Mouse (Mus musculus): Measurements from ENCODE around the gene Cenpu. TPM values are rescaled to one million over a fixed set of nuclear protein-coding genes. Genes with fewer than 3 reads are reported as not detected.

Gene Cenpu
- polyA plus RNA-seq, 1 experiment from 2014 or later: 12.5 TPM

- ATAC-seq (ENCODE audit: insufficient number of reproducible peaks, insufficient read depth, low FRiP score, low read depth): no peak
- Histone ChIP-seq H3K27me3 (ENCODE audit: control insufficient read depth, insufficient read depth, low read length) (no peaks in the 10 kb centered on the region), H3K9me3 (ENCODE audit: control insufficient read depth, low read length) (no peaks in the 10 kb centered on the region), H3K9ac (ENCODE audit: low read length) (no peak overlapping the region), H3K4me1 (ENCODE audit: control insufficient read depth in 2 of 2, insufficient read depth in 2 of 2, low read length in 2 of 2) (peaks cover 13 to 14% of the 10 kb centered on the region in 2 experiments), H3K4me3 (ENCODE audit: control insufficient read depth in 1 of 2, insufficient read depth in 1 of 2, low read depth in 1 of 2, low read length in 2 of 2) (no peak overlapping the region), H3K36me3 (ENCODE audit: control insufficient read depth, insufficient read depth, low read length) (no peaks in the 10 kb centered on the region), H3K4me2 (ENCODE audit: low read length) (no peak overlapping the region), H3K27ac (replicated peaks in 1 of 2; ENCODE audit: control insufficient read depth in 1 of 2, insufficient read depth in 1 of 2, low read depth in 2 of 2, low read length in 2 of 2) (no peak overlapping the region)
- WGBS: 75% methylated on average over 8 of the region's 8 CpGs
Observed at GRCm38 (mm10) chr8:46550058-46550457, 1.8 kb upstream of the Cenpu start.

DNA sequence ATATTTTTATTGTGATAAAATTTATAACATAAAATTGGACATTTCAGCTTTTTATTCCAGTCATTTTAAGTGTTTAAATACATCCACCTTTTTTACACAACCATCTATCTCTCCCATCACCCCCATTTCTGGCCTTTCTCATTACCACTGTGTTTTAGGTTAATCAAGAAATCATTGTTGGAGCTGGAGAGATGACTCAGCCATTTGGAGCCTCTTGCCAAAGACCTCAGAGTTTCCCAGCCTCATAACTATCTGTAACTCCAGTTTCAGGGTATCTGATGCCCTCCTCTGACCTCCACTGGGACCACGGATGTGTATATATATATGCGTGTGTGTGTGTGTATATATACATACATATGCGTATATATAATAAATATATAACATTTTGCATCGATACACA, 799 bp upstream of the Cenpu start:
- peaks cover 4% of the 10 kb centered on the region; the same call in 1 of the 2 replicates for H3K36me3 ChIP-seq (ENCODE audit: control insufficient read depth, insufficient read depth, low read length)
- peaks cover 11 to 14% of the 10 kb centered on the region in 2 experiments for H3K4me1 ChIP-seq (ENCODE audit: control insufficient read depth in 2 of 2, insufficient read depth in 2 of 2, low read length in 2 of 2)
- no peaks in the 10 kb centered on the region for H3K9me3 ChIP-seq (ENCODE audit: control insufficient read depth, low read length)
- peak overlapping the region; percentile 72 for H3K9ac ChIP-seq (ENCODE audit: low read length)
- ATAC-seq (ENCODE audit: insufficient number of reproducible peaks, insufficient read depth, low FRiP score, low read depth): no peak
- H3K27ac ChIP-seq (replicated peaks in 1 of 2; ENCODE audit: control insufficient read depth in 1 of 2, insufficient read depth in 1 of 2, low read depth in 2 of 2, low read length in 2 of 2): peak overlapping the region in 1 of 2 experiments; percentile 79; a peak in 2 of 4 replicates
- no peaks in the 10 kb centered on the region for H3K27me3 ChIP-seq (ENCODE audit: control insufficient read depth, insufficient read depth, low read length)
- H3K4me3 ChIP-seq (ENCODE audit: control insufficient read depth in 1 of 2, insufficient read depth in 1 of 2, low read depth in 1 of 2, low read length in 2 of 2): peak overlapping the region in 1 of 2 experiments; percentile 54; a peak in 2 of 4 replicates
- WGBS: 45% methylated on average over 4 of the region's 4 CpGs
- peak overlapping the region; percentile 74 for H3K4me2 ChIP-seq (ENCODE audit: low read length)

GRCm38 (mm10) chr8:46552441-46552765, 575 bp downstream of the Cenpu start:
- ATAC-seq (ENCODE audit: insufficient number of reproducible peaks, insufficient read depth, low FRiP score, low read depth): no peak
- Histone ChIP-seq H3K9ac (ENCODE audit: low read length) (peak overlapping the region; percentile 67), H3K4me2 (ENCODE audit: low read length) (peak overlapping the region; percentile 74), H3K27me3 (ENCODE audit: control insufficient read depth, insufficient read depth, low read length) (no peaks in the 10 kb centered on the region), H3K27ac (replicated peaks in 1 of 2; ENCODE audit: control insufficient read depth in 1 of 2, insufficient read depth in 1 of 2, low read depth in 2 of 2, low read length in 2 of 2) (no peak overlapping the region), H3K4me3 (ENCODE audit: control insufficient read depth in 1 of 2, insufficient read depth in 1 of 2, low read depth in 1 of 2, low read length in 2 of 2) (peak overlapping the region; percentile 54 to 91), H3K36me3 (ENCODE audit: control insufficient read depth, insufficient read depth, low read length) (peaks cover 15% of the 10 kb centered on the region), H3K4me1 (ENCODE audit: control insufficient read depth in 2 of 2, insufficient read depth in 2 of 2, low read length in 2 of 2) (peaks cover 5 to 7% of the 10 kb centered on the region in 2 experiments; a peak in 3 of 4 replicates), H3K9me3 (ENCODE audit: control insufficient read depth, low read length) (no peaks in the 10 kb centered on the region)
- whole genome bisulfite sequencing: 4% methylated on average over 10 of the region's 10 CpGs

DNA sequence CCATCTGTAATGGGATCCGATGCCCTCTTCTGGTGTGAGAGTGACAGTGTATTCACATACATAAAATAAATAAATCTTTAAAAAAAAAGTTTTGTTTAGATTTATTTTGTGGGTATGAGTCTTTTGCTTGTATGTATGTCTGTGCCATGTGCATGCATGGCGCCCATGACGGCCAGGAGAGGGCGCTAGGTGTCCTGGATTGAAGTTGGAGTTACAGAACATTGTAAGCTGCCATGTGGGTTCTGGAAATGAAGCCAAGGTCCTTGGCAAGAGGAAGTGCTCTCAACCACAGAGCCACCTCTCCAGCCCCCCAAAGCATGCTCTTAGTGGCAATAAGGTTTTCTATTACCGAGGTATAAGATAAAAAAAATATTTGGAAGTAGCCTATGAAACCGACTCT, 7.6 kb downstream of the Cenpu start:
- no peak for ATAC-seq (ENCODE audit: insufficient number of reproducible peaks, insufficient read depth, low FRiP score, low read depth)
- no peaks in the 10 kb centered on the region; a peak in 1 of 4 replicates for H3K4me1 ChIP-seq (ENCODE audit: control insufficient read depth in 2 of 2, insufficient read depth in 2 of 2, low read length in 2 of 2)
- no peaks in the 10 kb centered on the region for H3K27me3 ChIP-seq (ENCODE audit: control insufficient read depth, insufficient read depth, low read length)
- 79% methylated on average over 6 of the region's 6 CpGs for WGBS
- peaks cover 41% of the 10 kb centered on the region for H3K36me3 ChIP-seq (ENCODE audit: control insufficient read depth, insufficient read depth, low read length)
- H3K27ac ChIP-seq (replicated peaks in 1 of 2; ENCODE audit: control insufficient read depth in 1 of 2, insufficient read depth in 1 of 2, low read depth in 2 of 2, low read length in 2 of 2): no peak overlapping the region
- no peak overlapping the region for H3K4me3 ChIP-seq (ENCODE audit: control insufficient read depth in 1 of 2, insufficient read depth in 1 of 2, low read depth in 1 of 2, low read length in 2 of 2)
- no peak overlapping the region for H3K9ac ChIP-seq (ENCODE audit: low read length)
- no peak overlapping the region for H3K4me2 ChIP-seq (ENCODE audit: low read length)
- H3K9me3 ChIP-seq (ENCODE audit: control insufficient read depth, low read length): no peaks in the 10 kb centered on the region

DNA sequence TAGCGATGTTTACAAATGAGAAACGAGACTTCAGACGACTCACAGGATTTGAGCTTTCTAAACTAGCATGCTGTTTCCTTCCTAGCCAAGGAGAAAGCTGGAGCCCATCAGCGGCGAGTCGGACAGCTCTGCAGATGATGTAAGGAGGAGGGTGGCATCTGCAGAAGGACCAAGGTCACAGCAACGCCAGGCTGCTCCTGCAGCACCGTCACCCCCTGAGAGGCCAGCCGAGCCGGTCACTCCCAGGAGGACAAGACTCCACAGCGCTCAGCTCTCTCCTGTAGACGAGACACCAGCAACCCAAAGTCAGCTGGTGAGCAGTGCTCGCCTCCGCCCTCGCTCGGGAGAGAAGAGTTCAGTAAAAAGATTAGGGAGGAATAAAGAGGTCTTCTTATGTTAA, 10.5 kb downstream of the Cenpu start:
- Histone ChIP-seq H3K9me3 (ENCODE audit: control insufficient read depth, low read length) (no peaks in the 10 kb centered on the region), H3K9ac (ENCODE audit: low read length) (no peak overlapping the region), H3K36me3 (ENCODE audit: control insufficient read depth, insufficient read depth, low read length) (peaks cover 34% of the 10 kb centered on the region), H3K27ac (replicated peaks in 1 of 2; ENCODE audit: control insufficient read depth in 1 of 2, insufficient read depth in 1 of 2, low read depth in 2 of 2, low read length in 2 of 2) (no peak overlapping the region), H3K27me3 (ENCODE audit: control insufficient read depth, insufficient read depth, low read length) (no peaks in the 10 kb centered on the region), H3K4me1 (ENCODE audit: control insufficient read depth in 2 of 2, insufficient read depth in 2 of 2, low read length in 2 of 2) (no peaks in the 10 kb centered on the region; a peak in 1 of 4 replicates), H3K4me2 (ENCODE audit: low read length) (no peak overlapping the region), H3K4me3 (ENCODE audit: control insufficient read depth in 1 of 2, insufficient read depth in 1 of 2, low read depth in 1 of 2, low read length in 2 of 2) (no peak overlapping the region)
- WGBS: 82% methylated on average over 16 of the region's 16 CpGs
- no peak for ATAC-seq (ENCODE audit: insufficient number of reproducible peaks, insufficient read depth, low FRiP score, low read depth)

- Histone ChIP-seq H3K4me1 (ENCODE audit: control insufficient read depth in 2 of 2, insufficient read depth in 2 of 2, low read length in 2 of 2) (no peaks in the 10 kb centered on the region), H3K27me3 (ENCODE audit: control insufficient read depth, insufficient read depth, low read length) (no peaks in the 10 kb centered on the region), H3K9ac (ENCODE audit: low read length) (no peak overlapping the region), H3K4me3 (ENCODE audit: control insufficient read depth in 1 of 2, insufficient read depth in 1 of 2, low read depth in 1 of 2, low read length in 2 of 2) (no peak overlapping the region), H3K4me2 (ENCODE audit: low read length) (no peak overlapping the region), H3K27ac (replicated peaks in 1 of 2; ENCODE audit: control insufficient read depth in 1 of 2, insufficient read depth in 1 of 2, low read depth in 2 of 2, low read length in 2 of 2) (no peak overlapping the region), H3K36me3 (ENCODE audit: control insufficient read depth, insufficient read depth, low read length) (peaks cover 27% of the 10 kb centered on the region), H3K9me3 (ENCODE audit: control insufficient read depth, low read length) (no peaks in the 10 kb centered on the region)
- no peak for ATAC-seq (ENCODE audit: insufficient number of reproducible peaks, insufficient read depth, low FRiP score, low read depth)
- WGBS: 90% methylated on average over 7 of the region's 7 CpGs
Observed at GRCm38 (mm10) chr8:46566914-46567529, 15.2 kb downstream of the Cenpu start.

GRCm38 (mm10) chr8:46567946-46568345, 16.1 kb downstream of the Cenpu start:
- peaks cover 22% of the 10 kb centered on the region for H3K36me3 ChIP-seq (ENCODE audit: control insufficient read depth, insufficient read depth, low read length)
- H3K27ac ChIP-seq (replicated peaks in 1 of 2; ENCODE audit: control insufficient read depth in 1 of 2, insufficient read depth in 1 of 2, low read depth in 2 of 2, low read length in 2 of 2): no peak overlapping the region
- no peak overlapping the region for H3K4me2 ChIP-seq (ENCODE audit: low read length)
- no peak for ATAC-seq (ENCODE audit: insufficient number of reproducible peaks, insufficient read depth, low FRiP score, low read depth)
- 70% methylated on average over 8 of the region's 8 CpGs for WGBS
- H3K9ac ChIP-seq (ENCODE audit: low read length): no peak overlapping the region
- H3K4me1 ChIP-seq (ENCODE audit: control insufficient read depth in 2 of 2, insufficient read depth in 2 of 2, low read length in 2 of 2): no peaks in the 10 kb centered on the region
- no peaks in the 10 kb centered on the region for H3K9me3 ChIP-seq (ENCODE audit: control insufficient read depth, low read length)
- H3K4me3 ChIP-seq (ENCODE audit: control insufficient read depth in 1 of 2, insufficient read depth in 1 of 2, low read depth in 1 of 2, low read length in 2 of 2): no peak overlapping the region
- H3K27me3 ChIP-seq (ENCODE audit: control insufficient read depth, insufficient read depth, low read length): no peaks in the 10 kb centered on the region

DNA sequence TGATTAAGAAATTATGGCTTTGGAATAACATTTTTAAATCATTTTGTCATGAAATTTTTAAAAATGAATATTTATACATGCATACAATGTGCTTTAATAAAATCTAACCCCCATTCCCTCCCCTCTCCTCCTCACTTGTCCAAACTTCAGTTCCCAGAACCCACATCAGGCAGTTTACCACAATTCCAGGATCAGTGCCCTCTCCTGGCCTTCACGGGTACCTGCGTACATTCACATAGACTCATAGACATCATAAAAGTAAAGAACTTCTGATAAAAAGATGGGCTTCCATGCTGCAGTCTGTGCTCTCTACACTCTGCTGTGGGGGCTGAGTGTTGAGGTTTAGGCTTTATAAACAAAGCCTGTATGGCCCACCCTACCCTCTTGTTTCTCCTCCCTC, 17.1 kb downstream of the Cenpu start:
- Histone ChIP-seq H3K27me3 (ENCODE audit: control insufficient read depth, insufficient read depth, low read length) (no peaks in the 10 kb centered on the region), H3K4me3 (ENCODE audit: control insufficient read depth in 1 of 2, insufficient read depth in 1 of 2, low read depth in 1 of 2, low read length in 2 of 2) (no peak overlapping the region), H3K4me2 (ENCODE audit: low read length) (no peak overlapping the region), H3K27ac (replicated peaks in 1 of 2; ENCODE audit: control insufficient read depth in 1 of 2, insufficient read depth in 1 of 2, low read depth in 2 of 2, low read length in 2 of 2) (no peak overlapping the region), H3K9me3 (ENCODE audit: control insufficient read depth, low read length) (no peaks in the 10 kb centered on the region), H3K9ac (ENCODE audit: low read length) (no peak overlapping the region), H3K36me3 (ENCODE audit: control insufficient read depth, insufficient read depth, low read length) (peaks cover 26% of the 10 kb centered on the region), H3K4me1 (ENCODE audit: control insufficient read depth in 2 of 2, insufficient read depth in 2 of 2, low read length in 2 of 2) (no peaks in the 10 kb centered on the region)
- WGBS: 77% methylated on average over 2 of the region's 2 CpGs
- ATAC-seq (ENCODE audit: insufficient number of reproducible peaks, insufficient read depth, low FRiP score, low read depth): no peak
